Mouse (Mus musculus) lung, postnatal 0 days (tissue): ENCODE measurements at regions not wholly inside any gene's neighbourhood (a gene's known extent, or its start where the extent isn't known, plus 50 kb on each side); places are given as distances from the start of the nearest gene placed in this dataset.

Experiments used
- CTCF ChIP-seq: IDR thresholded peaks from 2 replicates; pipeline ENCODE4 v1.5.1; 2016; ENCODE audit warnings: antibody characterized with exemption, mild to moderate bottlenecking
- EP300 ChIP-seq: IDR thresholded peaks from 2 replicates; pipeline ENCODE4 v1.6.1; 2016; ENCODE audit warnings: antibody characterized with exemption, mild to moderate bottlenecking, control low read depth

DNA sequence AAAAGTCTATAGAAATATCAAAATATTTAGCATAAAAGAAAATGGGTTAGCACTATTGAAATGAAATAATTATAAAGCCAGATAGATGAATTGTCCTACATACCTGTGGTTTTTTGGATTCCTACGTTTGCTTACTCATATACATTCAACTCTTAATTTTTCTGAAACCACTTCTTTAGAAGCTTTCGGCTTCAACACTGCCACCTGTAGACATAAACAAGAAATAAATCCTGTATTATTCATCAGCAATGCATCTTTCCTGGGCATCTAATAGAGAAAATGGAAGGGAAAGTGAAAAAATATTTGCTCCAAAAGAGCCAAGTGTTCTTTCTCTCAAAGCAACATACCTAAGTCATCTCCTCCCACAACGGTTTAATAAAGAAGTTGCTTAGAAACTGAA lies 245.7 kb downstream of the Tex13c3 start:
- TF ChIP-seq CTCF (peak; percentile 13; the same call in 1 of the 2 replicates), EP300 (no peak)
